Mouse (Mus musculus) liver, embryonic 11.5 days (tissue): ENCODE results near the gene Cemip2. TPM values are rescaled to one million over a fixed set of nuclear protein-coding genes. Genes with fewer than 3 reads are reported as not detected.

Experiments
- ATAC-seq: fragments of 200-750 bp; cut with Nextera tagmentation; replicated peaks from 2 replicates; pipeline ENCODE4 v1.8.0; 2017; ENCODE audit warnings: moderate number of reproducible peaks, mild to moderate bottlenecking, moderate TSS enrichment, moderate library complexity; ENCODE audit not compliant: low FRiP score
- DNase-seq: peaks from one replicate; pipeline ENCODE4 v3.0.0-alpha.2; 2017; ENCODE audit warnings: low spot score
- H3K27ac ChIP-seq: fragments of 300-500 bp; sonication (generic); 2 replicates; pipeline ENCODE4 v1.5.1; 2014; ENCODE audit warnings: mild to moderate bottlenecking, low read depth, low read length, control low read depth
- H3K27me3 ChIP-seq: fragments of 300-500 bp; sonication (generic); replicated peaks from 2 replicates; pipeline ENCODE4 v1.6.1; 2014; ENCODE audit warnings: low read length, mixed read lengths; ENCODE audit not compliant: control insufficient read depth, insufficient read depth
- H3K36me3 ChIP-seq: fragments of 300-500 bp; sonication (generic); 2 replicates; pipeline ENCODE4 v1.6.1; 2014; ENCODE audit warnings: mild to moderate bottlenecking, low read length, moderate library complexity, mixed read lengths; ENCODE audit not compliant: control insufficient read depth, insufficient read depth
- H3K4me1 ChIP-seq: fragments of 300-500 bp; sonication (generic); replicated peaks from 2 replicates; pipeline ENCODE4 v1.6.1; 2014; ENCODE audit warnings: low read length, mixed read lengths; ENCODE audit not compliant: control insufficient read depth, insufficient read depth
- H3K4me2 ChIP-seq: fragments of 300-500 bp; sonication (generic); 2 replicates; pipeline ENCODE4 v1.6.1; 2014; ENCODE audit warnings: mild to moderate bottlenecking, control low read depth, moderate library complexity
- H3K4me3 ChIP-seq: fragments of 300-500 bp; sonication (generic); 2 replicates; pipeline ENCODE4 v1.5.1; 2014; ENCODE audit warnings: low read depth, low read length, control low read depth
- H3K9ac ChIP-seq: fragments of 300-500 bp; sonication (generic); 2 replicates; pipeline ENCODE4 v1.6.1; 2014; ENCODE audit warnings: low read depth, low read length, control low read depth
- H3K9me3 ChIP-seq: fragments of 300-500 bp; sonication (generic); 2 replicates; pipeline ENCODE4 v1.6.1; 2016; ENCODE audit warnings: low read length, inconsistent platforms, mixed read lengths; ENCODE audit not compliant: control insufficient read depth
- WGBS: fragments of 180-500 bp; shearing (Covaris S2); extraction: QIAGEN DNeasy Blood & Tissue Kit; methylation state at CpG from one replicate; pipeline ENCODE4 v1.1.7; 2014; 5-methylcytosine and 5-hydroxymethylcytosine counted together
- polyA plus RNA-seq: library from polyadenylated mRNA; unstranded; fragments of >200 nt; fragmentation: Nextera tagmentation; extraction: Ambion mirVana; gene quantifications from 2 replicates; pipeline ENCODE4 v1.2.1, GENCODE M21; 2014

Gene Cemip2
- polyA plus RNA-seq, 1 experiment from 2014 or later, result 24.8 TPM

DNA sequence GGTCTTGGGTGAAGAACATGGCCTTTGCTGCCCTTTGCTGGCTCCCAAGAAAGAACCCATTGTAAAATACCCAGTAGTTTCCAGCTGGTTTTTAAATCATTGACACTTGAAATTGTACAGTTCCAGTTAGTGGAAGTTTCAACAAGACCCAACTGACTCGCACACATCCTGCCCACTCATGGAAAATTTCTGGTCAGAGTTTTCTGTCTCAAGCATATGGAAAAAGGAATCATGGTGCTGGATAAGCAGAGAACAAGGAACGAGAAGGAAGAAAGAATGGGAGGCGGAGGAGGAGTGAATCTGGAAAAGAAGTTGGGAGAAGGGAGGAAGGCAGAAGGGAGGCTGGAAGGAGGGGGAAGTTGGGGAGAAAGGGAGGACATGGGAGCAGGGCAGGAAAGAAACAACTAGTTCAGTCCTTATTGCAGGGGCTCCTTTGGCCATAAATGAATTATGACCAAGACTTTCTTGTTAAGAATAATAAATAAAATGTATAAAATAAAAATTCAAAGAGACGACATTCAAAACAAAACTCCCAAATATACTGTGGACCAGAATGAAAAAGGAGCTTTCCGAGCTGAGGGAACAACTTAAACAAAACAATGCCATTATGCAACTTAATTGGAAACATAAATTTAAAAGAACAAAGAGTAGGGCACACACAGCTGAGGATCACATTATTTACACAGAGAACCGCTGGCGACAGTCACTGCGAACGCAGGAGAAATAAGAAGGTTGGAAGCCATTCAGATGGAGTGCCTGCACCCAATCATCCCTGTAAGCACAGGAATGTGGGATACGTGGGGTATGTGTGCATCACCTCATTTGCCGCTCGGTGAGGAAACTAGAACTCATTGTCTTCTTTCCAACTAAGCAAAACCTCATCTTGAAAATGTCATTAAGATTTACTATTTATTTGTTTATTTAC is 120.1 kb downstream of the Cemip2 start:
- Histone ChIP-seq H3K9ac (no peak overlapping the region), H3K4me1 (no peaks in the 10 kb centered on the region), H3K27ac (no peak overlapping the region), H3K36me3 (no peaks in the 10 kb centered on the region), H3K4me2 (no peak overlapping the region), H3K4me3 (no peak overlapping the region), H3K27me3 (no peaks in the 10 kb centered on the region), H3K9me3 (no peaks in the 10 kb centered on the region)
- 77% methylated on average over 12 of the region's 12 CpGs for WGBS
- DNase-seq (no peak), ATAC-seq (no peak)

Other genes starting within 250 kb of the Cemip2 start
- 35.4 and 36.6 TPM in 2 replicates for gene 1110059E24Rik, start 125.4 kb upstream of the Cemip2 start, polyA plus RNA-seq
- 17.7 and 18.3 TPM in 2 replicates for gene Abhd17b, start 125.2 kb upstream of the Cemip2 start, polyA plus RNA-seq